Mouse (Mus musculus): Measurements from ENCODE around the gene Asic1. TPM values are rescaled to one million over a fixed set of nuclear protein-coding genes. Genes with fewer than 3 reads are reported as not detected.
A peak's percentile ranks its signal among the peaks of the same experiment; 100 is the strongest.

The Asic1 gene
- polyA plus RNA-seq, 1 experiment from 2014 or later, result 54.5 TPM

- peak within 1 kb of the TSS; percentile 90 for H3K4me2 ChIP-seq (replicated peaks)
- no peak within 1 kb of the TSS for H3K27ac ChIP-seq
- peaks cover 69% of the 10 kb centered on the region for H3K4me1 ChIP-seq (replicated peaks)
- peak; percentile 89 for ATAC-seq
- WGBS, result under 1% methylated on average over 66 of the region's 68 CpGs
- H3K9ac ChIP-seq (replicated peaks), result peak within 1 kb of the TSS; percentile 78
- H3K27me3 ChIP-seq, result peaks cover 26% of the 10 kb centered on the region
- H3K9me3 ChIP-seq, result no peaks in the 10 kb centered on the region
- H3K4me3 ChIP-seq (replicated peaks), result peak within 1 kb of the TSS; percentile 78
- H3K36me3 ChIP-seq, result no peaks in the 10 kb centered on the region
Observed at GRCm38 (mm10) chr15:99651163-99651872, 18.9 kb upstream of the Asic1 start, which contains the start of gene Racgap1. Gene Racgap1 (minus strand): TSS chr15:99651656.

- H3K9ac ChIP-seq (replicated peaks), result 0 out of 2 replicates have a peak overlapping the region, but pooled peaks have one; percentile 19
- H3K36me3 ChIP-seq, result no peaks in the 10 kb centered on the region
- peak overlapping the region; percentile 90 for H3K4me2 ChIP-seq (replicated peaks)
- no peak overlapping the region for H3K27ac ChIP-seq
- peaks cover 26% of the 10 kb centered on the region for H3K27me3 ChIP-seq
- no peaks in the 10 kb centered on the region for H3K9me3 ChIP-seq
- H3K4me3 ChIP-seq (replicated peaks), result peak overlapping the region; percentile 78
- no peak for ATAC-seq
- WGBS, result 76% methylated on average over 10 of the region's 10 CpGs
- peaks cover 64% of the 10 kb centered on the region for H3K4me1 ChIP-seq (replicated peaks)
Observed at GRCm38 (mm10) chr15:99651984-99652872, 17.9 kb upstream of the Asic1 start.

- WGBS, result 9% methylated on average over 8 of the region's 8 CpGs
- peak overlapping the region; percentile 16 for H3K4me3 ChIP-seq (replicated peaks)
- ATAC-seq, result no peak
- no peak overlapping the region for H3K27ac ChIP-seq
- peak overlapping the region; percentile 43 for H3K4me2 ChIP-seq (replicated peaks)
- no peaks in the 10 kb centered on the region for H3K36me3 ChIP-seq
- H3K4me1 ChIP-seq (replicated peaks), result peaks cover 54% of the 10 kb centered on the region
- no peak overlapping the region for H3K9ac ChIP-seq (replicated peaks)
- H3K9me3 ChIP-seq, result no peaks in the 10 kb centered on the region
- H3K27me3 ChIP-seq, result peaks cover 26% of the 10 kb centered on the region
Observed at GRCm38 (mm10) chr15:99653291-99653690, 16.9 kb upstream of the Asic1 start.

- peaks cover 26% of the 10 kb centered on the region for H3K27me3 ChIP-seq
- H3K27ac ChIP-seq, result no peak overlapping the region
- H3K36me3 ChIP-seq, result no peaks in the 10 kb centered on the region
- H3K9ac ChIP-seq (replicated peaks), result peak overlapping the region; percentile 19; the same call in 1 of the 2 replicates
- H3K9me3 ChIP-seq, result no peaks in the 10 kb centered on the region
- WGBS, result 2% methylated on average over 21 of the region's 21 CpGs
- H3K4me3 ChIP-seq (replicated peaks), result peak overlapping the region; percentile 16
- H3K4me1 ChIP-seq (replicated peaks), result peaks cover 48% of the 10 kb centered on the region
- H3K4me2 ChIP-seq (replicated peaks), result peak overlapping the region; percentile 43
- no peak for ATAC-seq
Observed at GRCm38 (mm10) chr15:99653876-99654275, 16.3 kb upstream of the Asic1 start.

- Histone ChIP-seq H3K27ac (peak overlapping the region; percentile 61), H3K27me3 (peaks cover 26% of the 10 kb centered on the region), H3K4me2 (replicated peaks) (no peak overlapping the region), H3K4me1 (replicated peaks) (peaks cover 28% of the 10 kb centered on the region), H3K4me3 (replicated peaks) (no peak overlapping the region), H3K9me3 (no peaks in the 10 kb centered on the region), H3K9ac (replicated peaks) (peak overlapping the region; percentile 40; the same call in 1 of the 2 replicates), H3K36me3 (no peaks in the 10 kb centered on the region)
- no peak for ATAC-seq
- 46% methylated on average over 9 of the region's 9 CpGs for WGBS
Observed at GRCm38 (mm10) chr15:99655956-99656355, 14.2 kb upstream of the Asic1 start.

GRCm38 (mm10) chr15:99658437-99658836 is 11.7 kb upstream of the Asic1 start:
- Histone ChIP-seq H3K27ac (no peak overlapping the region), H3K36me3 (no peaks in the 10 kb centered on the region), H3K4me3 (replicated peaks) (no peak overlapping the region), H3K9ac (replicated peaks) (no peak overlapping the region), H3K27me3 (peaks cover 21% of the 10 kb centered on the region), H3K4me1 (replicated peaks) (peaks cover 38% of the 10 kb centered on the region), H3K9me3 (no peaks in the 10 kb centered on the region), H3K4me2 (replicated peaks) (no peak overlapping the region)
- ATAC-seq, result no peak
- WGBS, result 53% methylated on average over 2 of the region's 2 CpGs

- H3K9ac ChIP-seq (replicated peaks), result no peak overlapping the region
- H3K9me3 ChIP-seq, result no peaks in the 10 kb centered on the region
- WGBS, result 94% methylated on average over 15 of the region's 15 CpGs
- ATAC-seq, result no peak
- H3K36me3 ChIP-seq, result no peaks in the 10 kb centered on the region
- H3K27ac ChIP-seq, result peak overlapping the region; percentile 73
- no peak overlapping the region for H3K4me2 ChIP-seq (replicated peaks)
- H3K4me3 ChIP-seq (replicated peaks), result no peak overlapping the region
- no peaks in the 10 kb centered on the region for H3K27me3 ChIP-seq
- H3K4me1 ChIP-seq (replicated peaks), result peaks cover 46% of the 10 kb centered on the region
Observed at GRCm38 (mm10) chr15:99661121-99661830, 8.9 kb upstream of the Asic1 start.

DNA sequence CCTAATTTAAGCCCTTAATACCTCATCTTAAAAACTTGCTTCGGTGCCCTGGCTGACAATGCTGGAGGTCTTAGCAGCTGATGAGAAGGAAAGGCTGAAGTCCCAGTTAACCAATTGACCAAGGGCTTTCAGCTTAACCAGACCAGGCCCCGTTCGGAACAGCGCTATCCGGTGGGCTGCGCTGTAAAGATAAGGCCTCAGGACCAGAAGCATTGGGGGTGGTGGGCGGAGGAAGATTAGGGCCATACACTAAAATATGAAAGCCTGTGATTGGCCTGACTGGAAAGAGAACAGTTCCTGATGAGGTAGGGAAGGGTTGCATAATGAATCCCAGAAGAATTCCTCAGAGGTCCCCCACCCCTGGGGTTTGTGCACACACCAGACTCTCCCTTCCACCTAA is 7.8 kb upstream of the Asic1 start:
- 40% methylated on average over 7 of the region's 7 CpGs for WGBS
- H3K4me2 ChIP-seq (replicated peaks), result no peak overlapping the region
- ATAC-seq, result no peak
- peak overlapping the region; percentile 73 for H3K27ac ChIP-seq
- no peak overlapping the region for H3K9ac ChIP-seq (replicated peaks)
- no peaks in the 10 kb centered on the region for H3K36me3 ChIP-seq
- H3K4me3 ChIP-seq (replicated peaks), result no peak overlapping the region
- no peaks in the 10 kb centered on the region for H3K9me3 ChIP-seq
- 0 out of 2 replicates have a peak, but pooled peaks cover 2% of the 10 kb centered on the region for H3K27me3 ChIP-seq
- peaks cover 47% of the 10 kb centered on the region for H3K4me1 ChIP-seq (replicated peaks)

- peak overlapping the region; percentile 66 for H3K4me2 ChIP-seq (replicated peaks)
- 4% methylated on average over 17 of the region's 17 CpGs for WGBS
Observed at GRCm38 (mm10) chr15:99663964-99664599, 6.1 kb upstream of the Asic1 start.

GRCm38 (mm10) chr15:99664600-99665451 is 5.3 kb upstream of the Asic1 start:
- peaks cover 63% of the 10 kb centered on the region for H3K4me1 ChIP-seq (replicated peaks)
- peak overlapping the region; percentile 41 for H3K4me3 ChIP-seq (replicated peaks)
- peak overlapping the region; percentile 66 for H3K4me2 ChIP-seq (replicated peaks)
- peak; percentile 89 for ATAC-seq
- H3K27ac ChIP-seq, result peak overlapping the region; percentile 88
- H3K27me3 ChIP-seq, result 0 out of 2 replicates have a peak, but pooled peaks cover 4% of the 10 kb centered on the region
- no peaks in the 10 kb centered on the region for H3K36me3 ChIP-seq
- H3K9ac ChIP-seq (replicated peaks), result peak overlapping the region; percentile 62
- WGBS, result under 1% methylated on average over 45 of the region's 52 CpGs
- no peaks in the 10 kb centered on the region for H3K9me3 ChIP-seq

More at GRCm38 (mm10) chr15:99663964-99664599, 6.1 kb upstream of the Asic1 start:
- no peak; the same call in 1 of the 2 replicates for ATAC-seq
- Histone ChIP-seq H3K9ac (replicated peaks) (peak overlapping the region; percentile 62), H3K9me3 (no peaks in the 10 kb centered on the region), H3K36me3 (no peaks in the 10 kb centered on the region), H3K27ac (peak overlapping the region; percentile 88), H3K4me3 (replicated peaks) (peak overlapping the region; percentile 41), H3K4me1 (replicated peaks) (peaks cover 55% of the 10 kb centered on the region), H3K27me3 (0 out of 2 replicates have a peak, but pooled peaks cover 2% of the 10 kb centered on the region)
